Mouse (Mus musculus): Measurements from ENCODE around the gene Atp5h.

The Atp5h gene

DNA sequence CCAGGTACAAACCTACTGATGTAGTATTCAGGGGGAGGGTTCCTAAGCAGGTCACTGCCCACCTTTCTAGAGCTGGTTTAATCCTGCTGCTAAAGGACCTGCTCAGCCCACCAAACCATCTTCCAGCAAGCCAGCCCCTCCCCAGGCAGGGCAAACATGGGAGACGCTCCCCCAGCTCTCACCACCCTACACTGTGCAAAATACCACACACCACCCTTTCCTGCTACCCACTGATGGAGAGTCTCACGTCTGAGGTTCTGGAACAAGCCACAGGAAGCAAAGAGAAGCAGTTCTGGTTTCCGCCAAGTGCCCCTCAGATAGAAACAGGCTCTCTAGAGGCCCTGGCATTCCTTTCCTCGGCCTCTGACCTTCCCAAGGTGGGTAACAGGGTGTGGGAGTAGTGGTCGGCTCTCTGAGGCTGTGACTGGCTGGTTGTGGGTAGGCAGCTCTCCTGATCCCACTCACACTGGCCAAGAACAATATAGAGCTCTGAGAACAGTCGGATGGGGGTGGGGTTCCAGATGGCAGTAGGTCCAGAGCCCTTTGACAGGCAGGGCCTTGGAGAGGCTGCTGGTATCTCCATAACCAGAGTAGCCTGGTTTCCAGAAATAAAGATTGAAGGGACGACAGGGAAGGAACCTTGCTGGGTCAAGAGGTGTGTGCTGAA lies 53.6 kb downstream of the Atp5h start:
- ATAC-seq (ENCODE audit: low TSS enrichment), result no peak
